Mouse (Mus musculus): ENCODE measurements at regions not wholly inside any gene's neighbourhood (a gene's known extent, or its start where the extent isn't known, plus 50 kb on each side); places are given as distances from the start of the nearest gene placed in this dataset.
A peak's percentile ranks its signal among the peaks of the same experiment; 100 is the strongest.
"Not testable (repeated sequence)": the region's sequence is repeated elsewhere in the genome, so short reads cannot be mapped to it uniquely, and the experiment has no call there.

GRCm38 (mm10) chr8:103748734-103749133 lies 352.7 kb upstream of the Cdh5 start:
- H3K4me2 ChIP-seq (replicated peaks; ENCODE audit: low read depth, low read length): no peak overlapping the region
- H3K9me3 ChIP-seq (ENCODE audit: low read length): no peaks in the 10 kb centered on the region
- no peak overlapping the region for H3K4me3 ChIP-seq (ENCODE audit: low read length)
- H3K27me3 ChIP-seq (ENCODE audit: insufficient read depth, low read length): no peaks in the 10 kb centered on the region
- H3K27ac ChIP-seq (ENCODE audit: low read length): no peak overlapping the region
- WGBS: 65% methylated on average over 4 of the region's 4 CpGs
- H3K36me3 ChIP-seq (ENCODE audit: insufficient read depth, low read length): no peaks in the 10 kb centered on the region
- peaks cover 6% of the 10 kb centered on the region; the same call in 1 of the 2 replicates for H3K4me1 ChIP-seq (ENCODE audit: insufficient read depth, low read length)
- ATAC-seq (ENCODE audit: low FRiP score, low TSS enrichment): no peak
- no peak overlapping the region for H3K9ac ChIP-seq (replicated peaks; ENCODE audit: low read length)

DNA sequence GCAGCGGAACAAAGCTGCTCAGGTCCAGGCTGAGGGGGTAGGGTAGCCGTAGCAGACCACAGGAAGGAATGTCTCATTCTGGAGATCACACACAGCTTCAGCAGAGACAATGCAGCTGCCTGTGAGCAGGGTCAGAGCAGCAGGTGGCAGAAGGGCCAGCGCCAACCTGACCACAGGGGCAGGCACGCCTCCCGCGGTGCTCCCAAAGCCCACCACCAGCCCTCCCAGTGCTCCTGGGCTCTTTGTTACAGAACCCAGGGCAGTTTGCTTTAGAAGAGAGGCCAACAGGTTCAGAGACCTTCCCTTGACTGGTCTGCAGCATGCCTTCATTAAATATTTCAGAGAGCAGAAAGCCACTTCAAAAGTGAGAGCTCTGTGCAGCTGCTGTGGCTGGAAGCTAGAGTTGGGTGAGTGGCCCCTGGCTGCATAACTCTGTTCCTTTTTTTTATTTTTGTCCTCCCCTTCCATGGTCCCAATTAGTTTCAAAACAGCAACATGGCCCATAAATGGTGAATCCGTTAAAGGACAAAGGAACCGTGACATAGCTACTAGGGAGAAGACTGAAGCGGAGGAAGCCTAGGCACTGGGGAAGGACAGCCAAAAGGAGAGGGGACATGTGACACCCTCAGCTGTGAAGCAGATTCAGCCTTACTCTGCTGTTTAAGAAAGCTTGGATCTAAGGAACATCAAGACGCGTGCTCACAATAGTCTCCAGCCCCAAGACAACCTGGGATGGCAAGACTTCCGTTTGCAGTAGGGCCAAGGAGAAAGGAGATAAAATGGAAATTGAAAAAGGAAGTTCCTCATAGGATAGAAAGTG lies 350.9 kb upstream of the Cdh5 start:
- no peak overlapping the region for H3K27ac ChIP-seq (ENCODE audit: low read length)
- no peaks in the 10 kb centered on the region for H3K27me3 ChIP-seq (ENCODE audit: insufficient read depth, low read length)
- peak; percentile 59; the same call in 1 of the 2 replicates for ATAC-seq (ENCODE audit: low FRiP score, low TSS enrichment)
- WGBS: 47% methylated on average over 12 of the region's 12 CpGs
- H3K36me3 ChIP-seq (ENCODE audit: insufficient read depth, low read length): no peaks in the 10 kb centered on the region
- no peak overlapping the region for H3K4me2 ChIP-seq (replicated peaks; ENCODE audit: low read depth, low read length)
- no peaks in the 10 kb centered on the region for H3K9me3 ChIP-seq (ENCODE audit: low read length)
- peaks cover 6% of the 10 kb centered on the region; the same call in 1 of the 2 replicates for H3K4me1 ChIP-seq (ENCODE audit: insufficient read depth, low read length)
- 0 out of 2 replicates have a peak overlapping the region, but pooled peaks have one; percentile 29 for H3K9ac ChIP-seq (replicated peaks; ENCODE audit: low read length)
- no peak overlapping the region for H3K4me3 ChIP-seq (ENCODE audit: low read length)

DNA sequence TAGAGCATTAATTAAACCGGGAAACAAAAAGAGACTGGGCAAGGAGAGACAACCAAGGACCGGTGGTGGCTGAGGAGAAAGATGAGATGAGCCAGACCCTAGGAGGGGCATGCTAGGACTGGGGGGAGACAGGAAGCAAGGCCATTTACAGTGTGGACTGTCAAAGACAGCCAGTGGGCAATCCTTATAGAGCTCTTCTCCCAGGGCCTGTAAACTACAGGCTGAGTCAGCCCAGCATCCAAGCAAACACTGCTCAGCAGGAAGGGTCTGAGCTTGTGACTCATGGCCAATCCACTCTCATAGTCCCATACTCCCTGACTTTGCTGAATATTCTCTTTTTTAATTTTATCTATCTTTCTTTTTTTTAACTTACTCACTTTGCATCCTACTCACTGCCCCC lies 350.3 kb upstream of the Cdh5 start:
- H3K4me1 ChIP-seq (ENCODE audit: insufficient read depth, low read length): peaks cover 6% of the 10 kb centered on the region; the same call in 1 of the 2 replicates
- 58% methylated on average over 2 of the region's 2 CpGs for WGBS
- no peaks in the 10 kb centered on the region for H3K9me3 ChIP-seq (ENCODE audit: low read length)
- no peak overlapping the region for H3K4me3 ChIP-seq (ENCODE audit: low read length)
- 0 out of 2 replicates have a peak, but pooled peaks have one; percentile 49 for ATAC-seq (ENCODE audit: low FRiP score, low TSS enrichment)
- H3K27ac ChIP-seq (ENCODE audit: low read length): no peak overlapping the region
- no peak overlapping the region for H3K9ac ChIP-seq (replicated peaks; ENCODE audit: low read length)
- no peak overlapping the region for H3K4me2 ChIP-seq (replicated peaks; ENCODE audit: low read depth, low read length)
- H3K27me3 ChIP-seq (ENCODE audit: insufficient read depth, low read length): no peaks in the 10 kb centered on the region
- no peaks in the 10 kb centered on the region for H3K36me3 ChIP-seq (ENCODE audit: insufficient read depth, low read length)

DNA sequence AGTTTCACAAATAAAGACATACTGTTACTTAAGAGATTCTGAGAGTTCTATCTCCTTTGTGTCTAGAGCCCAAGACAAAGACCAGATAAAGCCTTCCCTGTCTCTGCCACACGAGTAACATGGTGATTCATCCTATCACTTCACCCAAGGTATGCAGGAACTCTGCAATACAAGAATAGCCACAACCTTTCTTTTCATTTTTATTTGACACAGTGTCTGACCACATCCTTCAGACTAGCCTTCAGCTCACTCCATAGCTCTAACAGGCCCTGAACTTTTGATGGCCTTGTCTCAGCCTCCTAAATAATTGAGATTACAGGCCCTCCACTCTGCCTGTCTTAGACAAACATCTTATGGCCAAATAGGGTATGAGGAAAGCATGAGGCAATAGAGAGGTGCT lies 337.6 kb upstream of the Cdh5 start:
- Histone ChIP-seq H3K27me3 (ENCODE audit: insufficient read depth, low read length) (no peaks in the 10 kb centered on the region), H3K36me3 (ENCODE audit: insufficient read depth, low read length) (no peaks in the 10 kb centered on the region), H3K27ac (ENCODE audit: low read length) (no peak overlapping the region), H3K4me1 (ENCODE audit: insufficient read depth, low read length) (no peaks in the 10 kb centered on the region), H3K4me3 (ENCODE audit: low read length) (no peak overlapping the region), H3K9ac (replicated peaks; ENCODE audit: low read length) (no peak overlapping the region), H3K9me3 (ENCODE audit: low read length) (no peaks in the 10 kb centered on the region), H3K4me2 (replicated peaks; ENCODE audit: low read depth, low read length) (no peak overlapping the region)
- ATAC-seq (ENCODE audit: low FRiP score, low TSS enrichment): no peak
- WGBS: 58% methylated on average over 1 of the region's 1 CpGs

GRCm38 (mm10) chr8:103779658-103780057 lies 321.8 kb upstream of the Cdh5 start:
- H3K4me3 ChIP-seq (ENCODE audit: low read length): no peak overlapping the region
- no peaks in the 10 kb centered on the region for H3K27me3 ChIP-seq (ENCODE audit: insufficient read depth, low read length)
- ATAC-seq (ENCODE audit: low FRiP score, low TSS enrichment): no peak
- WGBS: 91% methylated on average over 6 of the region's 6 CpGs
- no peak overlapping the region for H3K4me2 ChIP-seq (replicated peaks; ENCODE audit: low read depth, low read length)
- no peaks in the 10 kb centered on the region for H3K9me3 ChIP-seq (ENCODE audit: low read length)
- no peaks in the 10 kb centered on the region for H3K4me1 ChIP-seq (ENCODE audit: insufficient read depth, low read length)
- no peak overlapping the region for H3K9ac ChIP-seq (replicated peaks; ENCODE audit: low read length)
- no peaks in the 10 kb centered on the region for H3K36me3 ChIP-seq (ENCODE audit: insufficient read depth, low read length)
- no peak overlapping the region for H3K27ac ChIP-seq (ENCODE audit: low read length)

- H3K4me2 ChIP-seq (replicated peaks; ENCODE audit: low read depth, low read length): no peak overlapping the region
- ATAC-seq (ENCODE audit: low FRiP score, low TSS enrichment): no peak
Measured at GRCm38 (mm10) chr8:103788308-103788707, 313.1 kb upstream of the Cdh5 start.

DNA sequence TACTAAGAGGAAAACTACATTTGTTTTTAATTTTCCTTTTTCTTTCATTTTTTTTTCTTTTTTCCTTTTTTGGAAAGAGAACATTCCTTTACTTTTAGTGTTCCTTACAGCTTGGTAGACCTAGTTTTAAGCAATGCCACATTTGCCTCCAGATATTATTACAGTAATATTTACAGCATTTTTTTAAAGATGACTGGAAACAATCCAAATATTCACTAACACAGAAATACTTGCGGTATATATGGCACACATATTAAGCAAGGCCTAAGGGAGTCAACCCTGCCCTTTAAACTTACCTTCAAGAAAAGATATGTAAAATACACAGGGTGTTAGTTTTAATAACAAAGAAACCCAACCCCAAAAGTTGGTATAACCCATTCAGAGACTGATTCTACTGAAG lies 308.1 kb upstream of the Cdh5 start:
- Histone ChIP-seq H3K27ac (ENCODE audit: low read length) (no peak overlapping the region), H3K4me3 (ENCODE audit: low read length) (no peak overlapping the region), H3K27me3 (ENCODE audit: insufficient read depth, low read length) (no peaks in the 10 kb centered on the region), H3K4me1 (ENCODE audit: insufficient read depth, low read length) (no peaks in the 10 kb centered on the region), H3K9me3 (ENCODE audit: low read length) (no peaks in the 10 kb centered on the region), H3K9ac (replicated peaks; ENCODE audit: low read length) (no peak overlapping the region), H3K36me3 (ENCODE audit: insufficient read depth, low read length) (no peaks in the 10 kb centered on the region), H3K4me2 (replicated peaks; ENCODE audit: low read depth, low read length) (no peak overlapping the region)
- ATAC-seq (ENCODE audit: low FRiP score, low TSS enrichment): no peak
- 85% methylated on average over 1 of the region's 1 CpGs for WGBS

More at GRCm38 (mm10) chr8:103788308-103788707, 313.1 kb upstream of the Cdh5 start:
- no peak overlapping the region for H3K4me3 ChIP-seq (ENCODE audit: low read length)
- H3K4me1 ChIP-seq (ENCODE audit: insufficient read depth, low read length): no peaks in the 10 kb centered on the region
- no peak overlapping the region for H3K27ac ChIP-seq (ENCODE audit: low read length)
- no peak overlapping the region for H3K9ac ChIP-seq (replicated peaks; ENCODE audit: low read length)
- no peaks in the 10 kb centered on the region for H3K36me3 ChIP-seq (ENCODE audit: insufficient read depth, low read length)
- no peaks in the 10 kb centered on the region for H3K27me3 ChIP-seq (ENCODE audit: insufficient read depth, low read length)
- H3K9me3 ChIP-seq (ENCODE audit: low read length): no peaks in the 10 kb centered on the region
- 85% methylated on average over 3 of the region's 3 CpGs for WGBS

GRCm38 (mm10) chr8:103798630-103799029 lies 302.8 kb upstream of the Cdh5 start:
- not testable (repeated sequence) for H3K36me3 ChIP-seq (ENCODE audit: insufficient read depth, low read length); H3K4me3 ChIP-seq (ENCODE audit: low read length); H3K4me1 ChIP-seq (ENCODE audit: insufficient read depth, low read length); H3K27me3 ChIP-seq (ENCODE audit: insufficient read depth, low read length); H3K9me3 ChIP-seq (ENCODE audit: low read length); H3K9ac ChIP-seq (replicated peaks; ENCODE audit: low read length); H3K4me2 ChIP-seq (replicated peaks; ENCODE audit: low read depth, low read length); ATAC-seq (ENCODE audit: low FRiP score, low TSS enrichment); H3K27ac ChIP-seq (ENCODE audit: low read length)
- WGBS: 84% methylated on average over 2 of the region's 2 CpGs

DNA sequence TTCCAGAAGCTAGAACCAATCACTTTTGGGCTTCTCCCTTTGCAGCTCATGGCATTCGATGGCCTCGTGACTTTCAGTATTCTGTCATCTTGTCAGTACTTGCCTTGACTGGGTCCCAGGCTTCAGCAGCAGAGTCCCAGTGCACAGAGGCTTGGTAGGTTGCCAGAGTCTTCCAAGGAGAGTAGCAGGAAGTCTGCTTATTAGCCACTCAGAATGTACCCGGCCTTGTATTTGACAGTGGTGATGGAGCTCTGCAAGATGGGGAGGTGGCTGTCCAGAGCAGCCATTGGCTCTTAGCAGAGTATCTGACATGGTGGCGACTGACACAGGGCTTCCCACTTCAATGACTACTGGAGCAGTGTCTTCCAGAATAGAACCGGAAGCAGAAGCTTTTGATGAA lies 293.3 kb upstream of the Cdh5 start:
- WGBS: 46% methylated on average over 5 of the region's 5 CpGs
- Histone ChIP-seq H3K9ac (replicated peaks; ENCODE audit: low read length) (no peak overlapping the region), H3K9me3 (ENCODE audit: low read length) (peaks cover 5% of the 10 kb centered on the region), H3K4me2 (replicated peaks; ENCODE audit: low read depth, low read length) (no peak overlapping the region), H3K4me1 (ENCODE audit: insufficient read depth, low read length) (peaks cover 19% of the 10 kb centered on the region), H3K27ac (ENCODE audit: low read length) (peak overlapping the region; percentile 89), H3K36me3 (ENCODE audit: insufficient read depth, low read length) (no peaks in the 10 kb centered on the region), H3K4me3 (ENCODE audit: low read length) (no peak overlapping the region), H3K27me3 (ENCODE audit: insufficient read depth, low read length) (no peaks in the 10 kb centered on the region)
- ATAC-seq (ENCODE audit: low FRiP score, low TSS enrichment): peak; percentile 47

- Histone ChIP-seq H3K27ac (ENCODE audit: low read length) (peak overlapping the region; percentile 89), H3K36me3 (ENCODE audit: insufficient read depth, low read length) (no peaks in the 10 kb centered on the region), H3K4me1 (ENCODE audit: insufficient read depth, low read length) (peaks cover 22% of the 10 kb centered on the region), H3K4me2 (replicated peaks; ENCODE audit: low read depth, low read length) (no peak overlapping the region), H3K27me3 (ENCODE audit: insufficient read depth, low read length) (no peaks in the 10 kb centered on the region), H3K4me3 (ENCODE audit: low read length) (no peak overlapping the region), H3K9me3 (ENCODE audit: low read length) (peaks cover 5% of the 10 kb centered on the region), H3K9ac (replicated peaks; ENCODE audit: low read length) (no peak overlapping the region)
- 22% methylated on average over 8 of the region's 8 CpGs for WGBS
- ATAC-seq (ENCODE audit: low FRiP score, low TSS enrichment): peak; percentile 94
Measured at GRCm38 (mm10) chr8:103808580-103808979, 292.8 kb upstream of the Cdh5 start.
